Mouse (Mus musculus) c-Kit-negative CD71-positive TER-119-positive erythroid progenitor cells, embryonic 14.5 days (primary cell): Measurements from ENCODE around the gene Efhd1.

Source experiments
- DNase-seq: peaks from one replicate; pipeline ENCODE4 v3.0.0-alpha.2; 2013; ENCODE audit warnings: low read depth, low spot score

Efhd1 gene

DNA sequence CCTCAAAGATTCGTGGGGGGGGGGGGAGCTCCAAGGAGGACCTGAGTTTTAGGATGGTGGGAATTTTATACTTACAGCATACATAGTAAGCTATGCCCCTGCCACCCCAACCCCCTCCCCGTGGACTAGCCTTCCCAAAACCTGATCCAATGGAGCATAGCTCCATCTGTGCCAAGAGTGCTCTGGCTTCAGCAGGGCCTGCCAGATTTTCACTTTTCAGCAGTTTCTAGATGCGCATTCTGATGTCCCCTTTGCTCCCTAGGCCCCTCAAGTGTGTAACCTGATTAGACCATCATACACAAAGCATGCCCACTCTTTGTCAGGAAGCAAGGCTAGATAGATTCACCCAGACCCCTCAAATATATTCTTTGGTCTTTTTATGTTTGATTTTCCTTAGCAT is 6.0 kb downstream of the Efhd1 start:
- DNase-seq: no peak

DNA sequence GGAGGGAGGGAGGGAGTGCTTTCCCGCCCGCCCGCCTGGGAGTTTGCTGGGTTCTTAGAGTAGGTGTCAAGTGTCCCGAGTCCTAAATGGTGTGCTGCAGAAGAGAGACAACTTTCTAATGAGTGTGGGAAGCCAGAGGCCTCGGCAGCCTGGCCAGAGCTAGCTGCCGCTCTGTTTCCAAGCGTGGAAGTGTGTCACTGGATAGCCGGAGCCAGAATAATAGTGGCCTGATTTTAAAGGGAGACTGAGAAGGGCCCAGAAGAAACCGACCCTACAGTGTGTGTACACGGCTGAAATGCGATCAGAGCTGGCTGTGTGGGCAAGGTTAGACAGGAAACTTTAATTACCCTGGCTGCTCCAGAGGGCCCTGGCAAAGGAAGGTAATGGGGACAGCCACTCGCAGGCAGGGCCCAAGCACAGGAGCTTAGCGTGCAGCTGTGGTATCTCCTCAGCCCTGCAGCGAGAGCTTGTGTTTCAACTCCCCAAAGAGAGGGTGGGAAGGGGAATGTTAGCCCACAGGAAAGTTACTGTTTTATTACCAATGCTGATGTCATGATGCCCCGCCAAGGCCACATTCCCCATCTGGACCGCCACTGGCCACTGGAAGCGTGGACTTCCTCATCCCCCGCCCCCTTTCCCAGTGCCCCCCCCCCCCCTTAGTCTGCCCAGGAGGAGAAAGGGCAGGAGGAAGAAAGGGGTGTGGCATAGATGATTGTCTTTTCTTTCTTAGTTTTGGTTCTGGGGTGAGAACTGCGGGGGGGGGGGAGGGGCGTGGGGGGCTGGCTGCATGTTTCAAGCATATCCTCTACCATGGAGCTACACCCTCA is 6.7 kb downstream of the Efhd1 start:
- no peak for DNase-seq

GRCm38 (mm10) chr1:87271596-87271995 is 7.4 kb downstream of the Efhd1 start:
- DNase-seq: no peak

DNA sequence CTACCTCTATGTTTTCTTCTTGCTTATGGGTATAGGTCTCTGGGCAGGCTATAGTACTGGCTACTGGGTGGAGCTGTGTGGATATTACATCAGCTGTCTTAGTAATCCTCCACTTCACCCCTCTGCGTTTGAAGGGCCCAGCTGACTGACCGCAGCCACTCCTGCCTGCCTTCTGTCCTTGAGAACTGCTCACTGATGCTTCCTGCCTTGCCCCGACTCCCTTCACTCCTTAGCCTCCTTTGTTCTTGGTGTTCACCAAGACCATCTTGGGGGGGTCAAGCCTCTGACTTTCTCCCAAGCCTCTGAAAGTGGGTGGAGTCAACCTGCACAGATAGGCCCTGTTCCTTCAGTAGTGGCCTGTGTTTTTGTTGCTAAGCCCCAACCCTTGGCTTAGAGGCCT is 8.3 kb downstream of the Efhd1 start:
- DNase-seq: no peak

DNA sequence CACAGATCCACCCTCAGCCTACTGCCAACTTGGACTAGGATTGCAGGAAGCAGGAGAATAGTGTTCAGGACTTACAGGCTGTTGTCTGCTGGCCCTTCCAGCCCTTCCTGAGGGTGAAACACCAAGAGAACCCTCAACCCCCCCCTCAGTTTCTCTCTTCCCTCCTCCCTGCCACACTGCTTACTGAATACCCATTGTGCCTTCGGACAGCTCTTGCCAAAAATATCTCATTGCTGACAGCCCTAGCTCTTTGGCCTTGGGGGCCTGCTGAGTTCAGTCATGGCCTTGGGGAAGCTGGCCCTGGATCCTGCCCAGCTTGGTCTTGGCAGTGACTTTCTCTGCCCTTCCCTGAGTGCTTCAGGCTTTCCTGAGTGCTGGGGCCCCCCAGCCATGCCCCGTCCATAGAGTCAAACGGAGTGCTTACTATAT is 9.4 kb downstream of the Efhd1 start:
- no peak for DNase-seq

DNA sequence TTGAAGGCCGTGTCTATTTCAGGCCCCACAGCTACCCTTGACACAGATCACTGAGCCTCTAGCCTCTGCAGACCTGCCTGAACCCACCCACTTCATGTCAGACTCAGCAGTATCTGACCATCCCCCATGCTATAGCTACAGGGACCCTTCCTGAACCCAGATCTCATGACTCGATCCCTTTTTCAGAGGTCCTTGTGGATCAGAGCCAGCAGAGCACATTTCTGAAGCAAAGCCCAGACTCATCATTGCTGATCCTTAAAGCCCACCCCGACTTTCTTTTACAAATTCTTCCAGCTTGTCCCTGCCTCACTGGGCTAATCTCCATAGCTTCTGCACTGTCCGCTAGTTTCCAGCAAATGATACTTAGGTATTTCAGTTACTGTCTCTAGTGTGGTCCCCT is 10.0 kb downstream of the Efhd1 start:
- DNase-seq: no peak

GRCm38 (mm10) chr1:87275151-87275550 is 11.0 kb downstream of the Efhd1 start:
- no peak for DNase-seq

DNA sequence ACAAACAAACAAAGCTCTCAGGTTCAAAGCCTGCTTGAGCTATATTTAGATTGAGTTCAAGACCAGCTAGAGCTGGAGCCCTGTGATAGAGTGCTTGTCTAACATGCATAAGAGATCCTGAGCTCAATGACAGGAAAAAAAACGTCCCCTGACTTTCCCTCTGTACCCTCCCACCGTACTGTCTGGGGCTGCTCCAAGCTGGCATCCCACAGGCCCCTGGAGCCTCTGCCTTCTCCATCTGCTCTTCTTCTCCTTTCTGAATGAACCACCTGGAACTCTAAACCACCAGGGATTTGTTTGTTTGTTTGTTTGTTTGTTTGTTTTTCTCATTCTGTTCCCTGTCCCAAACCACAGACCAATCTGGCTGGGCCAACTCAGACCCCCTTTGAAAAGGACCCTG is 11.9 kb downstream of the Efhd1 start:
- DNase-seq: no peak

DNA sequence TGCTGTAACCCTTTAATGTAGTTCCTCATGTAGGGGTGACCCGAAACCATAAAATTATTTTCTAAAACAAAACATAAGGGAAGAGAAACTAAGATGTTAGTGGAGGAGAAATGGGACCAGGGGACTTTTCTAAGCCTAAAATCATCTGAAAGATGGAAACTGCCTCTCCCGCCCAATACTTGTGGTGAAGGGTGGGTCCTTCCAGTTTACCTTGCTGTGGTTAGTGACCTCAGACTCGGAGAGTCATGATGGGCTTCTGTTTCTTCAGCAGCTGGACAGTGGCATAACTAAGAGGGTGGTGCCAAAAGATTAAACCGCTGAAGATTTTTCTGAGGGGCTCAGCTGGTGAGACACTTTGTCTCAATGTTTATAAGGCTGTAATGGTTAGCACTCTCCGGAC is 16.1 kb downstream of the Efhd1 start:
- no peak for DNase-seq

- no peak for DNase-seq
Observed at GRCm38 (mm10) chr1:87281599-87282412, 17.6 kb downstream of the Efhd1 start.

DNA sequence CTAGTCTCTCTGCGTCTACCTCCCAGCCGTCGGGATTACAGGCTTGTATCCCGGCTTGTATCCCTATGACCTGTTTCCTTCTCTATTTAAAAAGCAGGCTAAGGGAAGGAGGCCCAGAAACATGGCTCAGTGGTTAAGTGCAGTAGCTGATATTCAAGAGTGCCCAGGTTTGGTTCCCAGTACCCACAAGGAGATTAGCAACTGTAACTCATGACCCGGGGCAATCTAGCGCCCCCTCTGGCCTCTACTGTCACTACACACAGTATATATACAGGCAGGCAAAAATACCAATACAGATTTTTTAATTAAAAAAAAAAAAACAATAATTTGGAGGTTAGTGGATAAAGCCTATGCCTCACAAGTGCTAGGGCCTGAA is 18.2 kb downstream of the Efhd1 start:
- DNase-seq: no peak

- DNase-seq: no peak
Observed at GRCm38 (mm10) chr1:87283410-87283960, 19.3 kb downstream of the Efhd1 start.

DNA sequence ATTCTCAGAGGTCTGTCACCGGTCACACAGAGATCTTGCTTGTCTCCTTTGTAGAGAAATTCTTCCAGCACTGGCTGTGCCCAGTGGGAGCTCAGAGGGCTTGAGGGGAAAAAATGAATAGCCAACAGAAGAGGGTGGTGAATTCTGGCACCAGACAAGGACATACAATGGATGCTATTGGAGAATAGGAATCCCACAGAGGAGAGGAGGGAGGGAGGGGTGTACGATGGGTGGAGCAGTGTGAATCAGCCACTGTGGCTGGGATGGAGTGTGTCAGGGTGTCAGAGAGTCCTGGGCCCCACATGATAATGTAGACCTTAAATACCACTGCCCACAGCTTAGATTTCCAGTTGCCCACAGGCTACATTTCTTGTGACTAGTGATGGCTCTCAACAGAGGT is 22.9 kb downstream of the Efhd1 start:
- no peak for DNase-seq

- DNase-seq: no peak
Observed at GRCm38 (mm10) chr1:87291416-87291815, 27.3 kb downstream of the Efhd1 start.

- DNase-seq: no peak
Observed at GRCm38 (mm10) chr1:87292420-87293190, 28.4 kb downstream of the Efhd1 start.

- no peak for DNase-seq
Observed at GRCm38 (mm10) chr1:87294063-87294710, 30.0 kb downstream of the Efhd1 start.

GRCm38 (mm10) chr1:87294951-87295350 is 30.8 kb downstream of the Efhd1 start:
- DNase-seq: no peak

GRCm38 (mm10) chr1:87297346-87297925 is 33.3 kb downstream of the Efhd1 start:
- no peak for DNase-seq

DNA sequence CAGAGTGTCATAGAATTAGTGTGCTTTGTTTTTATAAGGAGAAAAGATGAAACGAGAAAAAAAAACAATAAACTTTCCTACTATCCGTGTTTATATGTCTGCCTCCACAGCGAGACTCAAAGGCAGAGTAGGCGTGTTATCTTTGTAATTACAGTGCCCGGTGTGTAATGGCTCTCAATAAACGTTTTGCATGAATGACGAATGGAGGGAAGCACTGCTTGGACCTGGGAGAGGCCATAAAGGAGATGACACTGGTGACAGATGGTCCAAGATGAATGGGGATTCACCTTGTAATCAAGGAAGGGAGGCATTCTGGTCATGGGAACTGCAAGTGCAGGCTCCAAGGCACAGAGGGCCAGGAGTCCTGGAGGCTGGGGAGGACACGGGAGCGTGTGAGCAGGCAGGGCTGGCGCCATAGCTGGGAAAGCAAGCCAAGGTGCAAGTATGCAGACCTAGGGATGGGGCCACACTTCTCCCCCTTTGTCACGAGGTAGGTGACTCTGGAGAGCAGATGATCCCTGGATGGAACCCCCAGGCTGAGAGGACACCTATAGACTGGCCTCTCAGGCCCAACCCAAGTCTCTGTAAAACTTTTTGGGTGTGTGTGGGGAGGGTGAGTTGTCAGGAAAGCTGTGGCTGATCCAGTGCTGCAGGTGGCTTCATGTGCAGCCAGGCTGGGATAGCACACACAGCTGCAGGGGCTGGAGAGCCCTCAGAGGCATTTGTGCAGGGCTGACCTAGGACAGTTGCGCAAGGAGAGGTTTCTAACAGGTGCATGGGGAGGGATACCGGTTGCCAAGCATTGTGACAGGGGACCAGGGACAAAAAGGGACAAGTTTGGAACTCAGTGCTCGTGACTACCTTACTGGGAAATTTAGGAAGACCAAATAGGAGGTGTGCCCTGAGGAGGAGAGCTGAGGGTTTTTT is 36.5 kb downstream of the Efhd1 start:
- no peak for DNase-seq

- no peak for DNase-seq
Observed at GRCm38 (mm10) chr1:87301971-87302370, 37.8 kb downstream of the Efhd1 start.
